Mouse (Mus musculus) left cerebral cortex, adult 8-10 months (tissue): ENCODE data around the gene Sit1. TPM values are rescaled to one million over a fixed set of nuclear protein-coding genes. Genes with fewer than 3 reads are reported as not detected.
A peak's percentile ranks its signal among the peaks of the same experiment; 100 is the strongest.
"Not testable (repeated sequence)": the region's sequence is repeated elsewhere in the genome, so short reads cannot be mapped to it uniquely, and the experiment has no call there.

Source experiments
- DNase-seq, 2 experiments: peaks; one replicate each; pipeline ENCODE4 v3.0.0; 2022; ENCODE audit warnings: low spot score in 2 of 2
- total RNA-seq, 4 experiments: library from RNA; stranded (reverse); gene quantifications; 2 replicates each; pipeline ENCODE4 v1.2.4; 2022

Sit1 gene
- total RNA-seq, 4 experiments from 2014 or later: 0.46 TPM; not detected in 3

- DNase-seq: peak in 1 of 2 experiments; percentile 42
Measured at GRCm38 (mm10) chr4:43499407-43500333, 16.1 kb upstream of the Sit1 start, which contains the start of gene Arhgef39. Gene Arhgef39 (minus strand): TSS chr4:43499695.

- no peak for DNase-seq
Measured at GRCm38 (mm10) chr4:43498983-43499382, 15.4 kb upstream of the Sit1 start.

DNA sequence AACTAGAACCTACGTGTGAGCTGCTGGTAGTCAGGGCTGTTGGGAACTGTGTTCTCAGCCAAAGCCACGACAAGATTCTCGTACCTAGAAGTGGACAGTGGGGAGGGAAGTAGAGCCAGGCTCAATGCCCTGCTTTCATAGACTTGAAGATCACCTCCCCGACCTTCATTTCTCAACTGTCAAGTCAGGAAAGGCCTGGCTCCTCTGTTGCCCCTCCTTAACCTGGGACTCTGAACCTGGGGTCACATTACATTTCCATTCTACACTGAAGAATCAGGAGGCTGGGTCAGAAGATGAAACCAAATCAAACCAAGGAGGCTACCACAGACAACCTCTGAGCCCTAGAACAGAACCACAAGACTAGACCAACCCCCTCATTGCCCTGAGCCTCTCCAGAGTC, 14.4 kb upstream of the Sit1 start:
- DNase-seq: no peak

- no peak for DNase-seq
Measured at GRCm38 (mm10) chr4:43497405-43497804, 13.9 kb upstream of the Sit1 start.

GRCm38 (mm10) chr4:43496587-43496986, 13.1 kb upstream of the Sit1 start:
- DNase-seq: no peak

- no peak for DNase-seq
Measured at GRCm38 (mm10) chr4:43493846-43494240, 10.3 kb upstream of the Sit1 start.

GRCm38 (mm10) chr4:43493186-43493845, 9.8 kb upstream of the Sit1 start:
- peak; percentile 93 for DNase-seq

DNA sequence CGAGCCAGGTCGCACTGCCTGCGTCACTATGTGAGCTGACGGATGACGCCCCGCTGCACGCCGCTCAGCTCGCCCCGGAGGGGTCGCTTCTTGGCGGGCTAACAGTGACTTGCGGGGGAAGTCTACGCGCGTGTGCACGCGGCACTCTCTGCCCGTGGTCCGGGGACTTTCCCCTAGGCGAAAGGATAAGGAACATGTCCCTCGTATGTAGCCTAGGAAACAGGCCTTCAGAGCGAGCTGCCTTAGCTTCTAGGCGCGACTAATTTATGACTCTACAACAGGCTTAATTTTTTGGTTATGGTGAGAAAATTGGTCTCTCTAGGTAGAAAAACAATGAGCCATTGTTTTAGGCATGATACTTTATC, 9.3 kb upstream of the Sit1 start, which contains the start of gene Ccdc107:
TSS of gene Ccdc107 (plus strand) at position 80 of the 365 bp plus-strand sequence.
- DNase-seq: peak; percentile 89 to 96

DNA sequence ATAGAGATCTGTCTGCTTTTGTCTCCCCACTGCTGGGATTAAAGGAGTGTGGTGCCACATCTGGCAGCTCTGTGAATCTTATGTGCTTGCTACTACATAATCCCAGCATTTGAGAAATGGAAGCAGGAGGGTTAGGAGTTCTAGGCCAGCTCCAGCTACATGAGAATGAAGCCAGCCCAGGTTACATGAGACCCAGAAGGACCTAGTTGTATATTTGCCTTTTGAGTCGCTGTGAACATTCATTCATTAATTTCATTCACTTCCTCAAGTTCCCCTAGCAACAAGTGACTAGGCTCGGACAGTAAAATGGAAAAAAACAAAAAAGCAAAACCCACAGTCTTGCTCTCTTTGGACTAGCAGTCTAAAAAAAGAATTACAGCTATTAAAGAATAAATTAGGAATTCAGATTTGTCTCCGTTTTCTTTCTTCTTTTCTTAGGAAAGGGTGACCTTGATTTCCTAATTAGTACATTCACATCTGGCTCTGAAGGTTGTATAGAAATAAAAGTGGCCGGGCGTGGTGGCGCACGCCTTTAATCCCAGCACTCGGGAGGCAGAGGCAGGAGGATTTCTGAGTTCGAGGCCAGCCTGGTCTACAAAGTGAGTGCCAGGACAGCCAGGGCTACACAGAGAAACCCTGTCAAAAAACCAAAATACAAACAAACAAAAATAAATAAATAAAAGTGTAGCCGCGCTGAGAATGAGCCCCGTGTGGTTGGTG, 8.7 kb upstream of the Sit1 start:
- DNase-seq: no peak

- no peak for DNase-seq
Measured at GRCm38 (mm10) chr4:43490801-43491200, 7.3 kb upstream of the Sit1 start.

GRCm38 (mm10) chr4:43489611-43490010, 6.1 kb upstream of the Sit1 start:
- DNase-seq: no peak

- DNase-seq: not testable (repeated sequence)
Measured at GRCm38 (mm10) chr4:43485666-43486065, 2.1 kb upstream of the Sit1 start.

- DNase-seq: no peak
Measured at GRCm38 (mm10) chr4:43482591-43482990, 943 bp downstream of the Sit1 start.

DNA sequence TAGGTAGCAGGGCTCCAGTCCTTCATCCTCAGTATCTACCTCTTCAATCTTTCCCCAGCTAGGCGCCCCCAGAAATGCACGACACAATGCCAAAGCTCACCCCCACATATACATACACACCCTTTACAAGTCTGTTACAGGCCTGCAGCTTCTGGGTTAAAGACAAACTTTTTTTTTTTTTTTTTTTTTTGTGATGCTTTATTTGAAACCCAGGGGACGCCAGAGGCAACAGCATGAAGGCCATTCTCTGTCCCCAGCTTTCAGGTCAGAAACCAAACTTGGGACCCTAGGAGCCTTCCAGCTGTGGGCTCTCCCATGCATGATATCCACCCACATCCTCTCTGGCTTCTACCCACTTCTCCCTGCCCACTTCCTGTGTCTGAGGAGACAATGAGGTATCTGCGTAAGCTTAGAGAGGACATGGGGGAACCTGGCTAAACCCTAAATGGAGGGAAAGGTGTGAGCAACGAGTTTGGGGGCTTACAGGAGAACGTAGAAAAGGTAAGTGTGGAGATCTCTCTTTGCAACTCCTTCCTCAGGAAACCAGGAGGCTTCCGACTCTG, 1.6 kb downstream of the Sit1 start:
- DNase-seq: no peak

DNA sequence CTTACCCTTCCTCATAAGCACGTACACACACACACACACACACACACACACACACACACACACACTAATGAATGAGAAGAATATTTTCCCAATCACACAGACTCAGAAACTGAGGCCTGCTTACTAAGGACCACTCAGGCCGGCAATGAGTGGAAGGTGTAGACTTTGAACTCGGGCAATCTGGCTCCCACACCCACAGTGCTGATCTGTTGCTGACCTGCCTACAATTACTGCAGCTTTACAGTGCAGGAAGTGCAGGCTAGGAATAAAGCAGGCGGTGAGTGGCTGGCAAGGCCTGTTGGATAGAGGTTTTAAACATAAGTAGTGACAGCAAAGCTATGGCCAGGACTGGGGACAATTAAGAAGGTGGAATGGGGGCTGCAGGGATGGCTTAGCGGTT, 2.5 kb downstream of the Sit1 start:
- no peak for DNase-seq

- DNase-seq: no peak
Measured at GRCm38 (mm10) chr4:43478906-43479832, 4.4 kb downstream of the Sit1 start.

DNA sequence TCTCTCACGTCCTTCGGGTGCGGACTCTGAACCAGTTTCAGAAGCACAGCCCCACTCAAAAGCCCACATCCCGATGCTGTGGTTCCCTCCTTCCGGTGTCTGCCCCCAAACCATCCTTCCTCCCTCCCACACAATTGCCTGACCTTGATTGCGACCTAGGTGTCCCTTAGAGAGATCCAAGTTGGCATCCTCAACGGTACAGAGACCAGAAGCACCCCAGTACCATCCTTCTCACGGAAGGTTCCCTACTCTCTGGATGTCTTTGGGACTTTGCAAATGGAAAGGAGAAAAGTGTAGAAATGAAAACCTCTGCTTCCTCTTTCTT, 5.0 kb downstream of the Sit1 start:
- DNase-seq: no peak

DNA sequence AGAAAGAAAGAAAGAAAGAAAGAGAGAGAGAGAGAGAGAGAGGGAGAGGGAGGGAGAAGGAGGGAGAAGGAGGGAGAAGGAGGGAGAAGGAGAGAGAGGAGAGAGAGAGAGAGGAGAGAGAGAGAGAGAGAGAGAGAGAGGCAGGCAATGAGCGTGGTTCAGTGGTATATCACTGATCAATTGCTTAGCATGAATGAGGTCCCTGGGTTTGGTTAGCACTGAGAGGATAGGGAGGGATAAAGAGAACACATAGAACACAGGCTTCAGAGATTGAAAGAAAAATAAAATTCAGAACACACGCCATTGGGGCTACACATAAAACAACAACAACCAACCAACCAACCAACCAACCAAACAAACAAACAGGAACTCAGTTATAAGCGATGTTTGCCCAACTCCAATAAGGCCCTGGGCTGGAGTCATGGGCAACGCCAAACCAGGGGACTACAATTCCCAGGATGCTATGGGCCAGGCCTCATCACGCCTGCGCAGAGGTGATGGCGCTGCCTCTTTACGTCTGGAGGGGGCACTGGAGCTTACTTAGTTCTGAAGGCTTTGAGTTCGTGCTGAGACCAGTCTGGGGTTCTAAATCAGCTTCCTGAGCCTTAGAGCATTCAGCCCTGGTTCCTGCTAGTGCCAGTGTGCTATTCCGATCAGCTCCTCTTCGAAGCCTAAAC, 5.5 kb downstream of the Sit1 start:
- DNase-seq: peak; percentile 65 to 84

- no peak for DNase-seq
Measured at GRCm38 (mm10) chr4:43476604-43477003, 6.9 kb downstream of the Sit1 start.

- no peak for DNase-seq
Measured at GRCm38 (mm10) chr4:43473636-43474035, 9.9 kb downstream of the Sit1 start.
